Mouse (Mus musculus) cerebellum, adult 2 months (tissue): ENCODE data around the gene Prlhr.

Source experiments
- CTCF ChIP-seq: fragments of 200-500 bp; IDR thresholded peaks from 2 replicates; pipeline ENCODE4 v1.5.1; 2011; ENCODE audit warnings: low read depth, mild to moderate bottlenecking, control low read depth, low read length, moderate library complexity, borderline replicate concordance; ENCODE audit not compliant: insufficient read depth
- POLR2A ChIP-seq: fragments of 200-500 bp; IDR thresholded peaks from 2 replicates; pipeline ENCODE4 v1.6.1; 2011; ENCODE audit warnings: low read length, control low read depth, borderline replicate concordance; ENCODE audit not compliant: insufficient read depth

- TF ChIP-seq CTCF: no peak
- TF ChIP-seq POLR2A: no peak
These were observed 47.0 kb upstream of the Prlhr start for GRCm38 (mm10) chr19:60515064-60515463.
